Mouse (Mus musculus): ENCODE data around the gene E330017A01Rik. TPM values are rescaled to one million over a fixed set of nuclear protein-coding genes. Genes with fewer than 3 reads are reported as not detected.

Gene E330017A01Rik
- total RNA-seq, 2 experiments from 2014 or later, result not detected

GRCm38 (mm10) chr16:58663021-58663420 is 24.5 kb upstream of the E330017A01Rik start:
- DNase-seq (ENCODE audit: low spot score), result no peak

- DNase-seq (ENCODE audit: low spot score), result no peak
These were observed 23.8 kb upstream of the E330017A01Rik start for GRCm38 (mm10) chr16:58662287-58662791.

DNA sequence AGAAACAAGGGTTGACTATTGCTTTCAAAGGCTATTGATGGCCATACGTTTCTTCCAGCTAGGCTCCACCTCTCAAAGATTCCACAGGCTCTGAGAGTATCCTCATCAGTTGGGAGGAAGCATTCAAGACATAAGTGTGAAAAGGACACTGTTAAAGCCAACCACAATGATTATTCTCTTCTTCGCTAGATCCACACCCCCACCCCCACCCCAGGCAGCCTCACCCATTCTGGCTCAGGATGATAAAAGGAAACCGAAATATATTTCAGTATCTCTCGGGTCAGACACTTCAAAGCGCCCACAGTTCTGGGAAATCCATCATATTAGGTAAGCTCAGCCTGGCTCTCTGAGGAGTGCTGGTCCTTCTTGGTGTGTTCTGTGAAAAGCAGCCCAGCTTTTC is 23.3 kb upstream of the E330017A01Rik start:
- no peak for DNase-seq (ENCODE audit: low spot score)

DNA sequence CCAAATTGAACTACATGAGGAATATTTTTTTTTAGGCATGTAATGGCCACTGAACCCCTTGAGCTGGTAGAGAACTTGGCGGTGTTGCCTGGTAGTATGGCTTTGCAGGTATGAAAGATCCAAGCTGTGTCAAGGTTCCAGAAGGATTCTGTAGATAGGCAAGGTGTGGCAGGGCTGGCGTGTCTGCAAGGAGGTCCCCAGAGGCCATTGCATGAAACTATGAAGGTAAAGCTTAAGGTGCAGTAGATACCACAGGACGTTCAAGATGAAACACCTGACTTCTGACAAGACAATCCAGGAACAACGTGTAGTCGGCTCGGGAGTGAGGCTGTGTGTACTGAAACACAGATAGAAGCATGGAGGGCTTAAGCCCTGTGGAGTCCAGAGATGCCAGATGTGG is 20.1 kb upstream of the E330017A01Rik start:
- no peak for DNase-seq (ENCODE audit: low spot score)

GRCm38 (mm10) chr16:58656526-58656925 is 18.0 kb upstream of the E330017A01Rik start:
- no peak for DNase-seq (ENCODE audit: low spot score)

- no peak for DNase-seq (ENCODE audit: low spot score)
These were observed 17.2 kb upstream of the E330017A01Rik start for GRCm38 (mm10) chr16:58655751-58656150.

DNA sequence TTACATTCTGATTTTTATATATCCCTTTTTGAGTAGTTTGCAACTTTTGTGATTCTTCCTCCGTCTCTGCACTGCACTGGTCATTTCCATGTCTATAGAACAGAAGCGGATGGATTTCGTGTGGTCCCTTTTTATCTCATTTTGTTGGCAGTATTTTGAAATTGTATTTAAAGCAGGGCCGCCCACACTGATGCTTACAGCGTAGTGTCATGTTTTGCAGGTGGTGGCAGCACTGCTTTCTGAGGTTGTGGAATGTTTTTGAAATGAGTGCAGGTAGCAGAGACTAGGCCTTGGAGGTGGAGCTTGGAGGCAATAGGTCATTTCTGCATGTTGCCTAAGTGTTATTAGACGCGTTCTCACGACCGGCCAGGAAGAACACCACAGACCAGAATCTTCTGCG is 11.4 kb upstream of the E330017A01Rik start:
- no peak for DNase-seq (ENCODE audit: low spot score)

GRCm38 (mm10) chr16:58638016-58638415 is 523 bp downstream of the E330017A01Rik start:
- no peak for DNase-seq (ENCODE audit: low spot score)

DNA sequence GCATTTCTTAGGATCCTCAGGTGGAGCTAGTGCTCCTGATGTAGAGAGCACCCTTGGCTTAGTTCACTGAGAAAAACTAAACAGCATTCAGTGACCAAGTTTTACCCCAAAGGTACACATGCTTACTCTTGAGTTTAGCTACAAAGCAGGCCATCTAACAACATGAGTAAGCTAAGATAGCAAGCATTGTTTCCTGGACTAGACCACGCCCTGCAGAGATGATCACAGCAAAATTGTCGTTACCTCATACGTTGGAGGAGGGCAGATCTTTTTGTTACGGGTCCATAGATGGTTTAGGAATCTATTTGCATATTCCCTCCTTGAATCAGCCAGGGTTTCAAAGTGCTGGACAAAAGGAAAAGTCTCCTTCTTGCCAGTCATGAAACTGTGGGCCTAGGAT is 1.1 kb downstream of the E330017A01Rik start:
- no peak for DNase-seq (ENCODE audit: low spot score)

DNA sequence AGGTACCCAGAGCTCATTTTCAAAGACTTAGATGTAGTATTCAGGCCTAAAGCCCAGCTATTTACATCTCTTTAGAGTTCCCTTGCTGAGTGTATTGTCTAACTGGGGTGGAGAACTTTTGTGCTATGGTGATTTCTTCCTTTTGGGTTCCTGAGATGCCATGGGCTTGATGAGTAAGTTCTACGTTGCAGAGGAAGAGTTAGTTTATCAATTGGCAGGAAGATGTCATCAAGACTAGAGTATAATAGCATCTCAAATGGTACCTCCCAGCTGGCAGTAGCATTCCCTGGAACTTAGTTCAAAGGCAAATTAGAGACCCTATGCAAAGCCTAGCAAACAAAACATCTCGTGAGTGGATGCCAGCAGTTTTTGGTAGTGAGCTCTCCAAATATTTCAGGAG is 2.7 kb downstream of the E330017A01Rik start:
- no peak for DNase-seq (ENCODE audit: low spot score)

DNA sequence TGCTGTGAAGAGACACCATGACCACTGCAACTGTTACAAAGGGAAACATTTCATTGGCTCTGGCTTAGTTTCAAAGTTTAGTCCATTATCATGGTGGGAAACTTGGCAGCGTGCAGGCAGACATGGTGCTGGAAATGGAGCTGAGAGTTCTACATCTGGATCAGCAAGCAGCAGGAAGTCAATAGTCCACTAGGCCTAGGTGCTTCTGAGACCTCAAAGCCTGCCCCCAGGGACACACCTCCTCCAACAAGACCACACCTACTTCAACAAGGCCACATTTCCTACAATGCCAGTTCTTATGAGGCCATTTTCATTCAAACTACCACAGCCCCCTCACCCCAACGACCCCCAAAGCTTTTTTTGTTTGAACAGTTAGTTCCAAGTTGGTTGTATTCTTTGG is 8.8 kb downstream of the E330017A01Rik start:
- no peak for DNase-seq (ENCODE audit: low spot score)

GRCm38 (mm10) chr16:58628968-58629367 is 9.6 kb downstream of the E330017A01Rik start:
- DNase-seq (ENCODE audit: low spot score), result no peak

GRCm38 (mm10) chr16:58628336-58628680 is 10.2 kb downstream of the E330017A01Rik start:
- no peak for DNase-seq (ENCODE audit: low spot score)

DNA sequence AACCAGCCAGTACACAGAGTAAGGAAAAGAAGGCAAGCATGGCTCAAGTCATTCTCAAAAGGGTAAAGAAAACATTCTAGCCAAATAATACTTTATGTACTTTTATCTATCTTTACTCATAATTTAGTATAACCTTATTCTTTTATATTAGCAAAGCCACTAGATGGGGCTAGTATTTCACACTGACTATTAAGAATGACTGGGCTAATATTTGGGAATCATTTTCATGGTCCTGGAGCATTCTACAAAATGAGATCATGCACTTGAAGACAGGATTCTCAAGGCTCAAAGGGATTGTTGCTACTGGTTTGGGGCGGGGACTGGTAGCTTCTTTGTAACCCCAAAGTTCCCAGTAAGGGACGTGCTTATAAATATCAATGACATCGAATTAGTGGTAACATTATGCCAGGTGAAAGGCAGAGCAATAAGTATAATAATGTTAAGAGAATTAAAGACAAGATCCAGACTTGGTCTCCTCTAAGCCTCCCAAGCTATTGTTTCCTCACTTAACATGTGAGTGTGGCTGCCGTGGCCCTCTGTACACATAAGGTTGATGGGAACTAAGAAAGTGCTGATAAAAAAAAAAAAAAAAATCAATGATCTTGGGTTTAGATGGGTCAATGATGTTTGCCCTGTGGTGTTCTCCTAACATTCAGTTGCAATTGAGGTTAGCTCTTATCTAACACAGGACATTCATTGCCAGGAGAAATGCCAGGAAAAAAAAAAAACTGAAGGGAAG is 10.8 kb downstream of the E330017A01Rik start:
- no peak for DNase-seq (ENCODE audit: low spot score)

DNA sequence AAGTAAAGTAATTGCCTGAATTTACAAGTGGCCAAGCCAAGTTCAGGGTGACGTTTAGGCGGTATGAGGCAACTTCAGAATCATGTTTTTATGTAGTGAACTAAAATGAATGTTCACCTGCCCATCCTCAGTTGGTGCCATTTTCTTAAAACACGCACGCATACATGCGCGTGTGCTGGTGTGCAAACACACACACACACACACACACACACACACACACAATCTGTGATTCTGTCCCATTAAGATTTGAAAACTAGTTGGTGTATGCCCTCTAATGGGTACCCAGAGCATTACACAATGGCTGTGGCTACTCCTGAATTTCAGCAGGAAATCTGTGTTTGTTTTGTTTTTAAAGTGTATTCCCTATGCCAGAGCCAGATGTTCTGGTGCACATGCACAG is 14.6 kb downstream of the E330017A01Rik start:
- peak; percentile 51 for DNase-seq (ENCODE audit: low spot score)

DNA sequence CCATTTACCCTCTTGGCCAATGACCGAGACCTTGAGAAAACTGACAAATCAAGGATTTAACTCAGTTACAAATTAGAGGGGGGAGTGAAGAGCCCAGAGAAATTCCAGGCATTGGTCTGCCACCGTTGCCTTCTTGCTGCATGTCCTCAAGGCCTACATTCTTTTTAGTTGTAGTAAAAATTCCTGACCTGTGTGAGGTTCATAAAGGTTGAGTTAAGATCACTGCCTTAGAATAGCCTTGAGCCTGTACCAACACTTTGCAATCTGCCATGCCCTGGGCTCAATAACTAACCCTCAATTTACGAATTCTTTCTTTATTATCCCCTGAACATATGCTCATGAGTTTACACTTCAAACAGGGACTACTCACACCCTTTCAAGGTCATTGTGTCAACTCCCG is 15.4 kb downstream of the E330017A01Rik start:
- no peak for DNase-seq (ENCODE audit: low spot score)

- no peak for DNase-seq (ENCODE audit: low spot score)
These were observed 16.2 kb downstream of the E330017A01Rik start for GRCm38 (mm10) chr16:58622377-58622776.

DNA sequence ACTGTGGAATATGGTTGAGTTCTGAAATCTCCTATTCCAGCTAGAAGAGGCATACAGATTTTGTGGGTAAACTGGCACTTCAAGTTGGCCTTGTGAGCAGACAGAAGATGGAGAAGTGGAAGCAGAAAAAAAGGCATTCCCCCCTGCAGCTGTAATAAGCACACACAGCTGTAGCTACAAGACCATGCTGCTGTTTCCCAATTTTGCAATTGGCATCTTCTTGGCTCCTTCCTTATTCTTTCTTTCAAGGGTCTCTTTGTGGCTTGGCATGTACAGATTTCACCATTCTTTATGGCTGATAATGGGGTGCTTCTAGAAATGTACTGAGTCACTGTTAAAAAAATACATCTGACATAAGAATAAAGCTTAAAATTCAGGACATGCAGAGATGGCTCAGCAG is 21.2 kb downstream of the E330017A01Rik start:
- no peak for DNase-seq (ENCODE audit: low spot score)

GRCm38 (mm10) chr16:58616878-58617277 is 21.7 kb downstream of the E330017A01Rik start, which contains the start of gene Gm813:
Gene Gm813, minus strand, starts transcription at chr16:58616978.
- DNase-seq (ENCODE audit: low spot score), result no peak

GRCm38 (mm10) chr16:58612969-58613368 is 25.6 kb downstream of the E330017A01Rik start:
- no peak for DNase-seq (ENCODE audit: low spot score)

DNA sequence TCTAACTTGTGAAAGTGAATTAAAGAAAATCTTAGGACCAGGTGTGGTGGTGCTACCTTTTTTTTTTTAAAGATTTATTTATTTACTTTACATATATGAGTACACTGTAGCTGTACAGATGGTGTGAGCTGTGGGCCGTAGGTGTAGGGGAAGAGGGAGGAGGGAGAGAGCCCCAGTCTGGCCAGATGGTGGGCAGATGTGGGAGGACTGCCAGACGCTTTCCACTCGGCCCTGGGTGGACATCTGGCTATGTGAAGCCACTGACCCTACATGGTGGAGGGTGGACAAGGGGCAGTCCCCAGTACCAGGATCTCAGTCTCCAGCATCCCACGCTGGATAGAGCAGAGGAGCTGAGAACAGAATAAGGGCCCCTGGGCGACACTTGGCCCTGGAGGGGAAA is 31.4 kb downstream of the E330017A01Rik start:
- no peak for DNase-seq (ENCODE audit: low spot score)

- no peak for DNase-seq (ENCODE audit: low spot score)
These were observed 33.9 kb downstream of the E330017A01Rik start for GRCm38 (mm10) chr16:58604680-58605079.

GRCm38 (mm10) chr16:58603831-58604230 is 34.7 kb downstream of the E330017A01Rik start:
- no peak for DNase-seq (ENCODE audit: low spot score)

Measured in gastrocnemius, adult 18-20 months (tissue).